Mouse (Mus musculus): ENCODE results near the gene 1700014D04Rik. TPM values are rescaled to one million over a fixed set of nuclear protein-coding genes. Genes with fewer than 3 reads are reported as not detected.
"Not testable (repeated sequence)": the region's sequence is repeated elsewhere in the genome, so short reads cannot be mapped to it uniquely, and the experiment has no call there.

Gene 1700014D04Rik
- not detected for total RNA-seq (2021)
- long read RNA-seq, experiment 1, result 0 reads
- long read RNA-seq, experiment 2, result 0 reads

GRCm38 (mm10) chr13:59746711-59747110 lies at the start of gene 1700014D04Rik:
Gene 1700014D04Rik (minus strand): TSS chr13:59746752.
- DNase-seq, result no peak
- intact Hi-C loops (cut with DNase I), result no loop called here

GRCm38 (mm10) chr13:59795807-59796465 lies 49.4 kb upstream of the 1700014D04Rik start:
- no peak for DNase-seq
- intact Hi-C loops (cut with DNase I), result no loop called here

- intact Hi-C loops (cut with DNase I), result no loop called here
- no peak for DNase-seq
These were observed 48.2 kb upstream of the 1700014D04Rik start for GRCm38 (mm10) chr13:59794786-59795185.

GRCm38 (mm10) chr13:59782145-59782544 lies 35.6 kb upstream of the 1700014D04Rik start, which contains the start of gene Gm49354:
Gene Gm49354 (minus strand): TSS chr13:59782245.
- intact Hi-C loops (cut with DNase I), result no loop called here
- DNase-seq, result no peak

- DNase-seq; intact Hi-C loops (cut with DNase I): not testable (repeated sequence)
These were observed 33.3 kb upstream of the 1700014D04Rik start for GRCm38 (mm10) chr13:59779744-59780264.

- DNase-seq, result no peak
- intact Hi-C loops (cut with DNase I), result no loop called here
These were observed 32.7 kb upstream of the 1700014D04Rik start for GRCm38 (mm10) chr13:59779213-59779612.

DNA sequence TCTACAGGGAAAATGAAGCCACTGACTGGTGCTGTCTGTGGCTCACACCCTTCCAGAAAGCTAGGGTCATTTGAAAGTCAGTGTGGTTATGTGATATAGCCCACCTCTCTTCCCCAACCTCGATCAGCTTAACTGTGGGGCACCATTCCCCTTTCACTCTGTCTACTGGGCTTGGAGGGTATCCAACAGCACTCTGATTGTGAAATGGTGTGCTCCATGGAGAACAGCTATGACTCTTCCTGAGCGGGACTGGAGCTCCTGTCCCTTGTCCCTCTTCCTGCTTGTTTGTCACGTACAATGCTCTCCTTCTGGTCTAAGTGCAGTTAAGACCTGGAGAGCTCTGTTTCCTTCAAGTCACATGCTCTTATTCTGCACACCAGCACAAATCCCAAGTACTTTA lies 28.6 kb upstream of the 1700014D04Rik start:
- no peak for DNase-seq
- intact Hi-C loops (cut with DNase I), result no loop called here

DNA sequence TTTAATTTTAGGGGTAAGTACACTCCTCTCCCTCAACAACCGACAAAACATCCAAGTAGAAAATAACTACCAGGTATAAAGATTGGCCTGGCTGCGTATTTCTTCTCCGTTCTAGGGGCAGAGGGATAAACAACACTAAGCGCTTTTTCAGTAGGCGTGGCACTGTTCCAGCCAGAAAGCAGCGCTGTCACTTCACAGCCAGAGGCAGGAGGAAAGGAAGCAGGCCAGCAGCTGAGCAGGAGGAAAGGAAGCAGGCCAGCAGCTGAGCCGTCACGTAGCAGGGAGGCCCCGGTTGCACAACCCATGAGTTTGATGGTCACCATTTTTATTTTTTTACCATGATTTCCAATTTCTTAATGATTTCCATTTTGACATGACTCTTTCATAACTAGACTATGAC lies 24.7 kb upstream of the 1700014D04Rik start:
- intact Hi-C loops (cut with DNase I), result no loop called here
- peak; percentile 84 to 87 for DNase-seq

GRCm38 (mm10) chr13:59770847-59771246 lies 24.3 kb upstream of the 1700014D04Rik start:
- intact Hi-C loops (cut with DNase I), result no loop called here
- peak in 1 of 2 experiments; percentile 15 for DNase-seq

GRCm38 (mm10) chr13:59770164-59770562 lies 23.6 kb upstream of the 1700014D04Rik start:
- DNase-seq, result peak; percentile 80 to 84
- intact Hi-C loops (cut with DNase I), result no loop called here

- peak; percentile 99 to 100 for DNase-seq
- intact Hi-C loops (cut with DNase I), result no loop called here
These were observed 23.0 kb upstream of the 1700014D04Rik start, which contains the start of gene Isca1 for GRCm38 (mm10) chr13:59769296-59770163. Gene Isca1 (minus strand): TSS chr13:59769810.

- peak in 1 of 2 experiments; percentile 13 for DNase-seq
- intact Hi-C loops (cut with DNase I), result no loop called here
These were observed 22.0 kb upstream of the 1700014D04Rik start for GRCm38 (mm10) chr13:59768531-59768930.

GRCm38 (mm10) chr13:59766786-59767515 lies 20.4 kb upstream of the 1700014D04Rik start:
- DNase-seq, result peak in 1 of 2 experiments; percentile 23
- intact Hi-C loops (cut with DNase I), result no loop called here

GRCm38 (mm10) chr13:59762791-59763190 lies 16.2 kb upstream of the 1700014D04Rik start:
- intact Hi-C loops (cut with DNase I), result no loop called here

DNA sequence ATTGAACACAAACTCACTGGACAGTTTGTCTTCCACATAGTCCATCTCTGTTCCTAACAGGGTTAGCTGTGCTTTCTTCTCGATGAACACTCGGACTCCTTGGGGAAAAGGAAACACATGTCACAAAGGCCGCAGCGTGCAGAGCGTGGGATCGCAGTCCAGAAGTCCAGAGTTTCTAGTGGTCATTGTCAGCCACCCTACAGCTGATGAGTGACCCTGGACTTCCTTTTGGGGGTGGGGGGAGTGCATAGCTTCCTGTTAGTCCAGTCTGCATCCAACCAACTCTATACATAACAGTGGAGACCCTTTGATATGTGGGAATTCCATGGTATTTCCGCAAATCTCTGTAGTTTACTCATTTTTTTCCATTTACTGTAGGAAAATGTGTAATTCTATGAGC lies 10.4 kb upstream of the 1700014D04Rik start:
- intact Hi-C loops (cut with DNase I), result no loop called here
- DNase-seq, result no peak

More at GRCm38 (mm10) chr13:59762791-59763190, 16.2 kb upstream of the 1700014D04Rik start:
- DNase-seq, result no peak

GRCm38 (mm10) chr13:59750310-59750709 lies 3.8 kb upstream of the 1700014D04Rik start:
- intact Hi-C loops (cut with DNase I), result no loop called here
- DNase-seq, result no peak

DNA sequence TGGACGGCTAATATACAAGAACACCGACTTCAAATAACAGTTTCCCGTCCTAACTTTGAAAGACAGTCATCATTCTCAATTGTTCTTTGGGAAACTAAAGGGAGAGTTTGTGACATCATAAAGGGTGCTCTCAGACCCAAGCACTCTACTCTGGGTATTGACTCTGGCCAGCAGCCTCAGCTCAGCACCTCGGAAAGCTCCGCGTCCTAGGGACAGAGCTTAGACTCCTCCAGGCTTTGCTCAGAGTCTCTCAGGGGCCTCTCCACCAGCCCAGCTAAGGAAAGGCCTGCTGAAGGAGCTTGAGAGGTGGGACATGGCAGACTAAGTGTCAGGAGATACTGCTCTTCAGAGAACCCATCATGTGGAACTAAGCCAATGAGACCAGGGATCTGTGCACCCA lies 388 bp downstream of the 1700014D04Rik start:
- intact Hi-C loops (cut with DNase I), result no loop called here
- no peak for DNase-seq

DNA sequence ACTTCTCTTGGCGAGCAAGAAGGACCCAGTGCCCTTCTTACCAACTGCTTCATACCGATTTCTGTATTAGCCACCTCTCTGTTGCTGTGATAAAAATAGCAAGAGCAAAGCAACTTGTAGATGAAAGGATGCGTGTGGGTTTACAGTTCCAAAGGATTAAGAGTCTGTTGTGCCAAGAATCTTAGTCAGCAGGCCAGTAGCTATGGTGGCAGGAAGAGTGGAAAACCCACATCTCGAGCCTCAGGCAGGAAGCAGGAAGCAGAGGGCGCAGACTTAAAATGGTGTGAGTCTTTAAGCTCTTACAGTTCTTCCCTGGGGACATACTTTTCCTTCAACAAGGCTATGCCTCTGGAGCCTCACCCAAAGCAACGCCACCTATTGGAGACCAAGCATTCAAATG lies 1.1 kb downstream of the 1700014D04Rik start:
- DNase-seq, result no peak
- intact Hi-C loops (cut with DNase I), result no loop called here

DNA sequence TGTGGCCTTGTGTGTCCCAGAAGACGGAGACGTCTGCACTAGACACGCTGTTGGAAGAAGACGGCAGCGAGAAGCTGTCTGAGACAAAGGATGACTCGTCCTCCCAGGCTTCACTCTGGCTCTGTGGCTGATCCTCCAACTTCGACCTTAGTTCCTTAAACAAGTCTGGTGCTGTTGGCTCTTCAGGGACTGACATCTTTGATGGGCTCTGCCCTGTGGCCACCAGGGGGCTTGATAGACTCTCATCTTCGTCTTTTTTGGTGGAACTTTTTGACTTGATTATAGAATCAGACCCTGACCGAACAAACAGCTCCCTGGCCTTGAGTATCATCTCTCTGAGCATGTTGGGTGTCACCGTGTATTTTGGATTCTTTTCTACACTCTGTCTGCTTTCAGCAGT lies 4.9 kb downstream of the 1700014D04Rik start:
- DNase-seq, result peak; percentile 21 to 44
- intact Hi-C loops (cut with DNase I), result no loop called here

- intact Hi-C loops (cut with DNase I), result no loop called here
- DNase-seq, result peak; percentile 61
These were observed 5.5 kb downstream of the 1700014D04Rik start for GRCm38 (mm10) chr13:59741096-59741495.

Data from heart, postnatal 14 days (tissue).